Mouse (Mus musculus): ENCODE results near the gene Smarcc1.

Gene Smarcc1

DNA sequence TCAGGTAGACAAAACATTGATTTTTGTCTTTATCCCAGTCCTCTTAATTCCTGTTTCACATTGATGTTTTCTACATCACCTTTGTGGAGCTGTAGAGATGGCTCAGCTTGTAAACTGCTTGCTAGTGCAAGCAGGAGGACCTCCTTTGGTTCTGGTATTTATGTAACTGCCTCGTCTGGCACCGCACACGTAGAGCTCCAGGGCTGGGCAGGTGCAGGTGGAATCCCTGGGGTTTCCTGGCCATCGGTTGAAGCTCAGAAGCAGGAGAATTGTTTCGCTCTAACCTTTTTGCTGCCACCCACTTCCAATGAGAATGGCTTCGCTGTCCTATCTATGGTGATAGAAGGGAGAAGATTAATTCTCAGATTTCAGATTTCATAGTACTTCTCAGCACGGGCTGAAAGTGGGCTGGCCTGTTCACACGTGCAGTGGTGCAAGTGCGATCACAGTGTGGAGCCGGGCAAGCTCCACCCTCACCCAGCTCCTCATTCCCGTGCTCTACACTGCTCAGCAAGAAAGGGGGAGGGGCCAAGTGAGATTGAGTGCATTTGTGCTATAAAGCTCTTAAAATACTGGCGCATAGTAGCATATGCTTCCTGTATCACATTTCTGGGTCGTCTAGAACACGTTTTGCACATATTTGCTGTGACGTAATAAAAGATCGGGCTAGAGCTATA lies 113.0 kb downstream of the Smarcc1 start:
- DNase-seq (ENCODE audit: low spot score) = no peak

DNA sequence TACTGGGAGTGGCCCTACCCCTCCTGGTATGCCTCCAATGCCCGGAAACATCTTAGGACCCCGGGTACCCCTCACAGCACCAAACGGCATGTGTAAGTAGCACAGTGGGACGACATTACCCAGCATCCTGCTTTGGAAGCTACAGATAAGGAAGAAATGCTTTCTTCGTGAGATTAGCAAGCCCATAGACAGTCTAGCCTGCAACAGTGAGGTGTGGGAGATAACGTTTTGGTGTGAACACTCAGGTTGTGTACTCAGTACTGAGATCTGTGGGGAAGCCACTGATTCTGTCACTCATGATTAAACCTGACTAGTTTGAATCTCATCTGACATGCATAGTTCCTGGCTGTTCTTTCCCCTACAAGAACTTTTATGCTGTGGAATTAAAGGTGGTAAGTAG lies 117.5 kb downstream of the Smarcc1 start:
- DNase-seq (ENCODE audit: low spot score) = no peak

GRCm38 (mm10) chr9:110243221-110243833 lies 125.8 kb downstream of the Smarcc1 start, which contains the start of gene Cspg5:
Cspg5 (plus strand) TSS chr9:110243783.
- DNase-seq (ENCODE audit: low spot score) = no peak

DNA sequence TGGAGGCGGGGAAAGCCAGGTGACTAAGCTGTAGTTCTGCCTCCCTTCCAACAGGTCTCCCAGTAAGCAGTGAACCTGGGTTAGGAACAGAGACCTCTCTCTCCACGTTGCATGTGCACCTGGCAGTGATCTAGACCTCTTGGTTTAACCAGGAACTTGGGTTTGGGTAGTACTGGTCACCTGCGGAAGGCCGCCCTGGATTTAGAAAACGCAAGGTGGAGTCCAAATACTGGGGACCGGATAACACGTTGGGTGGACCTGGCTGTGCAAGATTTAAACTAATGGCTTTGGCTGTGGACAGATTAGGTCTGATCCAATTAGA lies 127.0 kb downstream of the Smarcc1 start:
- no peak for DNase-seq (ENCODE audit: low spot score)

DNA sequence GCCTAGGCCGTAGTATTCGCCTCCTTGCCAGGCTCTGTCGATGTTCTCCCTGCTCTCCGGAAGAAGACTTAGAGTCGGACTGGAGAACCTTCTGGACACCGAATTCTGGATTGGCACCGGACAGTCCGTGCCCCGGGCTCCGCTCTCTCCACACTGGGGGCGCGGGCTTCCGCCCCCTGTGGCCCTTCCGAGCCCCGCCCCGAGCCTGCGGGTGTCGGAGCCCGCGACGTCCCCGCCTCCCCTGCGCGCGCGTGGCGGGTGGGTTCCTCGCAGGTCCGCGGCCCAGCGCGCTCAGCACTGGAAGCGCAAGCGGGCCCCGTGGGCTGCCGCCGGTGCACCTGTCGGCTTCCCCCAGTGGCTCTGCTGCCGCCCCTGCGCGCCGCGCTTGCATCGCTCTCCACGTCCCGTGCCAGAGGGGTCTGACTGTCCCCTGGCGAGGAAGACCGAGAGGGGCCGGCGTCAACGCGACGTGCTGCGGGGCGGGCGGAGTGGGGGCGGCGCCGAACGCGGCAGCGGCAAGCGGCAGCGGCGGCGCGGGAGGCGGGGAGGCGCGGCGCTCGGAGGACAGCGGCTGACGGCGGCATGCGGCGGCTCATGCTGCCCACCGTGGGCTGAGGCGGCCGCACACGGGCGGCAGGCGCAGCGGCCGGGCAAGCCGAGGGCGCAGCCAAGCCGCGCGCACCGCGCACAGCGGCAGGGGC lies 127.5 kb downstream of the Smarcc1 start:
- peak; percentile 68 for DNase-seq (ENCODE audit: low spot score)

- peak; percentile 75 for DNase-seq (ENCODE audit: low spot score)
These were observed 128.2 kb downstream of the Smarcc1 start for GRCm38 (mm10) chr9:110245590-110246320.

DNA sequence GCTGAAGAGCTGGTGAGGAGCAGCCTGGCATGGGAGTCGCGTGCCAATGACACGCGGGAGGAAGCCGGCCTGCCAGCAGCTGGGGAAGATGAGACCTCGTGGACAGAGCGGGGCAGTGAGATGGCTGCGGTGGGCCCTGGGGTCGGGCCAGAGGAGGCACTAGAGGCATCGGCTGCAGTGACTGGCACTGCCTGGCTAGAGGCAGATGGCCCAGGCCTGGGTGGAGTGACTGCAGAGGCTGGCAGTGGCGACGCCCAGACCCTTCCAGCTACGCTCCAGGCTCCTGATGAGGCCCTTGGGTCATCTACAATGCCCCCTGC lies 128.8 kb downstream of the Smarcc1 start:
- DNase-seq (ENCODE audit: low spot score) = peak; percentile 52

DNA sequence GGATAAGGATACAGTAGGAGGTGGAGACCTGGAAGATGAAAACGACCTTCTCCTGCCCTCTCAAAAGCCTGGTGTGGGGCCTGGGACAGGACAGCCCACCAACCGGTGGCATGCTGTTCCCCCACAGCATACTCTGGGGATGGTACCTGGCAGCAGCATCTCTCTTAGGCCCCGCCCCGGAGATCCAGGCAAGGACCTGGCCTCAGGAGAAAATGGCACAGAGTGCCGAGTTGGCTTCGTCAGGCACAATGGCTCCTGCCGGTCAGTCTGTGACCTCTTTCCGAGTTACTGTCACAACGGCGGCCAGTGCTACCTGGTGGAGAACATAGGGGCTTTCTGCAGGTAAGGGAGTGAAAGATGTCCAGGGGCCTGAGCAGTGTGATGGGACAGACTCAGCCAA lies 129.5 kb downstream of the Smarcc1 start:
- no peak for DNase-seq (ENCODE audit: low spot score)

DNA sequence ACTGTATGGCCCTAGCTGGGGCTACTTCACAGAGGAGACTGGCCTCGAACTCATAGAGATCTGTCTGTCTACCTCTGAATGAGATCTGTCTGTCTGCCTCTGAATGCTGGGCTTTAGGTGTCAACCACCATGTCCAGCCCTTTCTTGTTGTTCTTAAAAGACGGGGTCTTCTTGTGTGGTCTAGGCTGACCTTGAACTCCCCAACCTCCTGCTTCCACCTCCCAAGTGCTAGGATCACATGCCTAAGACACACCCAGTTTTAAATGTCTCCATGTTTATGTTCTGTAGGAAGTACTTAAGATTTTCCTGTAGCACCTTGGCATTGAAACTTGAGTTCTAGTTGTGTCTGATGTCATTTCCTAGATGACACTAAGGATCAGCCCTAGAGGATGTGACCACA lies 131.4 kb downstream of the Smarcc1 start:
- DNase-seq (ENCODE audit: low spot score) = no peak

DNA sequence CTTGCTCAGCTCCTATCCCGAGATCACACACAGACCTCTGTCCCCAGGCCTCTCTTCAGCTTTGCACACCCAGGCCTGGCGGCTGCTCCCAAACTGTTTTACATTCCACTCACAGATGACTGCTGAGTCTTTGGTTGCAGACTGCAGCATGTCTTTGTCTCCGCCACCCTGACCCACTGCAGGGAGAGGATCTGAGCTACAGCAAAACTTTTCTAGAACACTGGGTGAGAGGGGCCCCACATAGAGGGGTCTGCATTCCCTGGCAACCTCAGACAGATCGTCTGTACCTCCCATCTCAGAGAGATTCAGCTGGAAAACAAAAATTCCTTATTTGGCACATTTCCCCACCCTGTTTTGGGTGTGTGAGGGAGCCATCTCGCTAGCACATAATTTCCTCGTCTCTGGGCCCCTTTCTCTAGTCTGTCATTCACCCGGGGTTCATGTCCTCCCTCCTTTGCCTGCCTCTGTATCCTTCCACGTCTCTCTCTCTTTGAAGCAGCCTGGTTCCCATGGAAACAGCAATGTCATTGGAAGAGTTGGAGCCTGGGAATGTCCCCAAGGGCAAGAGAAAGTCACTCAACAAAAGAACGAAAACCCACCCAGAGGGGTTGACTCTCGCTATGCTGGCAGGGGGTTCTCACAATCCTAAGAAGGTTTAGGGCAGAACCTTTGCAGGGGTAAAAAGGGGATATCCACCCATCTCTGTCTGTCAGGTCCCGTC lies 132.5 kb downstream of the Smarcc1 start:
- DNase-seq (ENCODE audit: low spot score) = no peak

GRCm38 (mm10) chr9:110250776-110251175 lies 133.3 kb downstream of the Smarcc1 start:
- DNase-seq (ENCODE audit: low spot score) = no peak

DNA sequence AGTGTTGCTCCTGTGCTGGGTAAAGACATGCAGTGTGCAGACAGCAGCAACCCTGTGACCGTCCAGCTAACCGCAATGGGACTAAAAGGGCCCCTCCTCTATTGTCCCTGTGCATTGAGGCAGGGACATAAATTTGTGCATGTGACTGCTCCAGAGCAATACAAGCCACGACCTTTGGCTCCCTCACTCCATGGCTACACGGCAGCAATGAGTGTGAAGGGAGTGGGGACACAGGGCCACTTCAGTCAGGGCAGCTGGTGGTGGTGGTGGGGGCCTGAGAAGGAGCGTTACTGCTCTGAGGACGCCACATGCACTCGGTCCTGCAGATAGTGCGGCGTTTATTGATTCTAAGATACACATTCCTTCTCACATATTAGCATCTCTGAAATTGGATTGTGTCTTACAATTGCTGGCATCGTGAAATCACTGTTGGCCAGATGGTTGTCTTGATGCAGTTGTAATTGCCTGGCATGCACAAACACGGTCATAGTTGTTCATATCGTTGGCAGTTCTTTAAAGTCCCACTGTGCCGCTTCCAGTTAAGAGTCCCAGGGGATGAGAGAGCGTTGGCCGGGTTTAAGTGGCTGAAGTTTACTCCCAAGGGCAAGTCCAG lies 138.0 kb downstream of the Smarcc1 start:
- DNase-seq (ENCODE audit: low spot score) = no peak

GRCm38 (mm10) chr9:110258646-110259045 lies 141.1 kb downstream of the Smarcc1 start:
- no peak for DNase-seq (ENCODE audit: low spot score)

DNA sequence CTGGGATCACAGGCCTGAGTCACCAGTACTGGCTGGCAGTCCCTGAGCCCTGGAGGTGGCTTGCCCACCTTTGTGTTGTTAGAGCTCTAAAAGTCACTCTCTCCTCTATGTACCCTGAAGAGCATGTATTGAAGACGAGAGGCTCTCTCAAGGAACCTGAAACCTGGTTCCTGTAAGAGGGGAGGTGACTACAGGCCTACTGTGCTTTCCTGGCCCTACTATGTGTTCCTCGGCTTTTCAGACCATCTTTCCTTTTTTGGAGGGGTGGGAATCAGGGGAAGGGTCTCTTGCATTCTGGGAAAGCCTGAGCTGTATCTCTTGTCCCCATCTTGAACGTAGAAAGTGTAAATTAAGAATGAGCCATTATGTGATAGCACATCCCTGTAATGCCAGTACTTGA lies 141.6 kb downstream of the Smarcc1 start:
- DNase-seq (ENCODE audit: low spot score) = no peak

- DNase-seq (ENCODE audit: low spot score) = peak; percentile 25
These were observed 145.7 kb downstream of the Smarcc1 start for GRCm38 (mm10) chr9:110263181-110263580.

DNA sequence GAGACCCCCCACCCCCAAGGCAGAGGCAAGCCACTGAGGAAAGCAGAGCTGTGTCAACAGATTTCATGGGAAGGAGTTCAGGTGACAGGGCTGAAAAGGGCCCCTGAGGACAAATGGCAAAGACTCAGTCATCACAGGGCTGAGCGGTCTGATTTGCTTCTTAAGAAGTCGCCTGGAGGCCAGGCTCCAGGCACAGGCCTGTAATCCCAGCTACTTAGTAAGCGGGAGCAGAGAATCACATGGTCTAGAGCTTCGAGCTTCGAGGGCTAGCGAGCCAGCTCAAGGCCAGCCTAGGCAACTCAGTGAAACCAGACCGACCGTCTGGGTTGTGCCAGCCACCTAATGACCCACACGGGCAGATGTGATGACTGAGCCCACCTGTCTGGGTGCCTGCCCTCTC lies 147.5 kb downstream of the Smarcc1 start:
- peak; percentile 34 for DNase-seq (ENCODE audit: low spot score)

DNA sequence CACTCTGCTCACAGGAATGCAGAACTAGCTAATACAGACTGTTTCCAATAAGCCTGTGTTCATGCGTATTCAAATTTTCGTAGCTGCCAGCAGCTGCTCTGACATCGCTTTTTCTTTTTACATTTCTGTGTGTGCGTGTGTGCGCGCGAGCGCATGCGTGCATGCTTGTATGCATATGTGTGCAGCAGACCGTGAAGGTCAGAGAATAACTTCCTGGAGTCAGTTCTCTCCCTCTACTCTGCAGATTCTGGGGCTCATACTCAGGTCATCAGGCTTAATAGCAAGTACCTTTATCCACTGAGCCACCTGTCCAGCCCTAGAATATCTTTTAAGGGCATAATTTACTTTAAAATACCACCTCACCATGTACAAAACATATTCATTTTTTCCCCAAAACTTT lies 150.9 kb downstream of the Smarcc1 start:
- no peak for DNase-seq (ENCODE audit: low spot score)

- no peak for DNase-seq (ENCODE audit: low spot score)
These were observed 154.8 kb downstream of the Smarcc1 start for GRCm38 (mm10) chr9:110272330-110272729.

- DNase-seq (ENCODE audit: low spot score) = no peak
These were observed 156.0 kb downstream of the Smarcc1 start for GRCm38 (mm10) chr9:110273507-110273906.

GRCm38 (mm10) chr9:110275882-110276281 lies 158.4 kb downstream of the Smarcc1 start:
- peak; percentile 60 for DNase-seq (ENCODE audit: low spot score)

- DNase-seq (ENCODE audit: low spot score) = no peak
These were observed 159.9 kb downstream of the Smarcc1 start for GRCm38 (mm10) chr9:110277431-110277881.

All from testis, postnatal 10 days (tissue).